Mouse (Mus musculus) ES-E14 (cell line): ENCODE measurements around the gene Scn3b. TPM values are rescaled to one million over a fixed set of nuclear protein-coding genes. Genes with fewer than 3 reads are reported as not detected.

Experiments
- DNase-seq: peaks from one replicate; pipeline ENCODE4 v3.0.0-alpha.2; 2013; ENCODE audit warnings: low read depth, low spot score
- H3K27ac ChIP-seq: 2 replicates; pipeline ENCODE4 v1.5.1; 2012; ENCODE audit warnings: low read depth, mild to moderate bottlenecking, low read length, moderate library complexity, mixed read lengths; ENCODE audit not compliant: poor library complexity, insufficient read depth, severe bottlenecking
- H3K36me3 ChIP-seq: 2 replicates; pipeline ENCODE4 v1.6.1; 2012; ENCODE audit warnings: mild to moderate bottlenecking, low read length, moderate library complexity, mixed read lengths; ENCODE audit not compliant: control insufficient read depth, poor library complexity, insufficient read depth, severe bottlenecking
- H3K4me1 ChIP-seq, 2 experiments: fragments of 150-350 bp in 1 of 2; sonication (generic) in 1 of 2; 2 replicates each; pipeline ENCODE4 v1.6.1; 2012; ENCODE audit warnings: low read length in 2 of 2, mild to moderate bottlenecking in 1 of 2, mixed read lengths in 1 of 2; ENCODE audit not compliant: control insufficient read depth in 2 of 2, insufficient read depth in 2 of 2, poor library complexity in 1 of 2
- H3K4me3 ChIP-seq, 2 experiments: fragments of 150-350 bp in 1 of 2; sonication (generic) in 1 of 2; 2 replicates each; pipeline ENCODE4 v1.5.1; 2012; ENCODE audit warnings: low read length in 2 of 2, low read depth in 1 of 2, mild to moderate bottlenecking in 1 of 2, mixed read lengths in 1 of 2; ENCODE audit not compliant: insufficient read depth in 1 of 2, poor library complexity in 1 of 2, severe bottlenecking in 1 of 2
- H3K9ac ChIP-seq: 2 replicates; pipeline ENCODE4 v1.6.1; 2012; ENCODE audit warnings: low read depth, mild to moderate bottlenecking, low read length, mixed read lengths; ENCODE audit not compliant: poor library complexity, insufficient read depth, severe bottlenecking
- H3K9me3 ChIP-seq: fragments of 150-350 bp; sonication (generic); 2 replicates; pipeline ENCODE4 v1.6.1; 2012; ENCODE audit warnings: low read depth, mild to moderate bottlenecking, low read length; ENCODE audit not compliant: control insufficient read depth, insufficient read depth
- CHD2 ChIP-seq: IDR thresholded peaks from 2 replicates; pipeline ENCODE4 v1.6.1; 2014; ENCODE audit warnings: mild to moderate bottlenecking, low read depth, low read length, inconsistent platforms
- HCFC1 ChIP-seq: IDR thresholded peaks from 2 replicates; pipeline ENCODE4 v1.6.1; 2012; ENCODE audit warnings: low read length, inconsistent platforms, borderline replicate concordance; ENCODE audit not compliant: insufficient read depth
- MAFK ChIP-seq: IDR thresholded peaks from 2 replicates; pipeline ENCODE4 v1.6.1; 2014; ENCODE audit warnings: mild to moderate bottlenecking, low read depth, low read length, inconsistent platforms; ENCODE audit not compliant: insufficient read depth
- ZC3H11A ChIP-seq: IDR thresholded peaks from 2 replicates; pipeline ENCODE4 v1.6.1; 2012; ENCODE audit warnings: low read depth, mild to moderate bottlenecking, inconsistent platforms, low read length, borderline replicate concordance
- ZNF384 ChIP-seq: IDR thresholded peaks from 2 replicates; pipeline ENCODE4 v1.6.1; 2012; ENCODE audit warnings: low read depth, low read length, inconsistent platforms
- in situ Hi-C, 2 experiments: fragments of 600-800 bp; cut with MboI; formaldehyde crosslinking; loops; one replicate each; pipeline ENCODE4 v1.15.1; 2025; ENCODE audit warnings: low sequenced_read_pairs in 2 of 2, inconsistent platforms in 1 of 2; ENCODE audit not compliant: unreplicated experiment in 2 of 2
- total RNA-seq: library from RNA; depleted of rRNA; stranded (reverse); fragments of 300-350 nt; gene quantifications from 2 replicates; pipeline ENCODE4 v1.2.3, GENCODE M21; 2012

The Scn3b gene
- total RNA-seq, 1 experiment: 3.1 TPM

- Histone ChIP-seq H3K4me3 (no peak overlapping the region), H3K4me1 (peaks cover 5 to 6% of the 10 kb centered on the region in 2 experiments; a peak in 2 of 4 replicates), H3K9ac (no peak overlapping the region), H3K36me3 (peaks cover 9% of the 10 kb centered on the region; the same call in 1 of the 2 replicates), H3K27ac (no peak overlapping the region), H3K9me3 (no peaks in the 10 kb centered on the region)
- no peak for DNase-seq
- in situ Hi-C loops: no loop called here
- no peak for TF ChIP-seq CHD2
- no peak for TF ChIP-seq ZNF384
- no peak for TF ChIP-seq MAFK
- no peak for TF ChIP-seq HCFC1
- no peak for TF ChIP-seq ZC3H11A
Measured at GRCm38 (mm10) chr9:40324826-40325225, 55.8 kb downstream of the Scn3b start.

GRCm38 (mm10) chr9:40326260-40326915 lies 57.4 kb downstream of the Scn3b start:
- no peak for DNase-seq
- H3K9ac ChIP-seq: no peak overlapping the region
- in situ Hi-C loops: no loop called here
- no peak overlapping the region for H3K27ac ChIP-seq
- H3K4me1 ChIP-seq: peaks cover 5 to 10% of the 10 kb centered on the region in 2 experiments; a peak in 2 of 4 replicates
- no peak for TF ChIP-seq HCFC1
- no peak for TF ChIP-seq CHD2
- TF ChIP-seq ZNF384: no peak
- TF ChIP-seq ZC3H11A: no peak
- TF ChIP-seq MAFK: no peak
- H3K4me3 ChIP-seq: no peak overlapping the region
- H3K36me3 ChIP-seq: peaks cover 9% of the 10 kb centered on the region; the same call in 1 of the 2 replicates
- H3K9me3 ChIP-seq: no peaks in the 10 kb centered on the region

- DNase-seq: peak; percentile 80
- Histone ChIP-seq H3K9me3 (no peaks in the 10 kb centered on the region), H3K27ac (no peak overlapping the region), H3K9ac (no peak overlapping the region), H3K4me3 (no peak overlapping the region), H3K36me3 (peaks cover 7% of the 10 kb centered on the region; the same call in 1 of the 2 replicates), H3K4me1 (peaks cover 2 to 29% of the 10 kb centered on the region in 2 experiments; a peak in 3 of 4 replicates)
- no peak for TF ChIP-seq ZNF384
- no peak for TF ChIP-seq MAFK
- no peak for TF ChIP-seq CHD2
- TF ChIP-seq HCFC1: no peak
- TF ChIP-seq ZC3H11A: peak; percentile 67; the same call in 1 of the 2 replicates
- in situ Hi-C loops: no loop called here
Measured at GRCm38 (mm10) chr9:40330609-40331382, 61.8 kb downstream of the Scn3b start.

- Histone ChIP-seq H3K4me1 (peaks cover 2 to 29% of the 10 kb centered on the region in 2 experiments; a peak in 3 of 4 replicates), H3K9ac (no peak overlapping the region), H3K36me3 (peaks cover 7% of the 10 kb centered on the region; the same call in 1 of the 2 replicates), H3K9me3 (no peaks in the 10 kb centered on the region), H3K4me3 (no peak overlapping the region; a peak in 1 of 4 replicates), H3K27ac (no peak overlapping the region)
- in situ Hi-C loops: no loop called here
- TF ChIP-seq ZC3H11A (no peak), ZNF384 (no peak), MAFK (no peak), CHD2 (no peak), HCFC1 (no peak)
- DNase-seq: no peak
Measured at GRCm38 (mm10) chr9:40331411-40332286, 62.6 kb downstream of the Scn3b start.
